Mouse (Mus musculus) stomach, embryonic 15.5 days (tissue): ENCODE data around the gene Bcl2l14. TPM values are rescaled to one million over a fixed set of nuclear protein-coding genes. Genes with fewer than 3 reads are reported as not detected.
A peak's percentile ranks its signal among the peaks of the same experiment; 100 is the strongest.

Experiments used
- ATAC-seq: fragments of 200-750 bp; cut with Nextera tagmentation; 2 replicates; pipeline ENCODE4 v1.8.0; 2017; ENCODE audit warnings: low read depth, moderate number of reproducible peaks, moderate TSS enrichment; ENCODE audit not compliant: insufficient read depth, low FRiP score
- H3K27ac ChIP-seq: fragments of 300-500 bp; sonication (generic); 2 replicates; pipeline ENCODE4 v1.5.1; 2015; ENCODE audit warnings: mild to moderate bottlenecking, inconsistent platforms
- H3K27me3 ChIP-seq: fragments of 300-500 bp; sonication (generic); replicated peaks from 2 replicates; pipeline ENCODE4 v1.6.1; 2015; ENCODE audit warnings: inconsistent platforms
- H3K36me3 ChIP-seq: fragments of 300-500 bp; sonication (generic); 2 replicates; pipeline ENCODE4 v1.6.1; 2015; ENCODE audit warnings: inconsistent platforms
- H3K4me1 ChIP-seq: fragments of 300-500 bp; sonication (generic); 2 replicates; pipeline ENCODE4 v1.6.1; 2015; ENCODE audit warnings: inconsistent platforms
- H3K4me2 ChIP-seq: fragments of 300-500 bp; sonication (generic); 2 replicates; pipeline ENCODE4 v1.6.1; 2015; ENCODE audit warnings: mild to moderate bottlenecking, inconsistent platforms
- H3K4me3 ChIP-seq: fragments of 300-500 bp; sonication (generic); replicated peaks from 2 replicates; pipeline ENCODE4 v1.5.1; 2015; ENCODE audit warnings: inconsistent platforms
- H3K9ac ChIP-seq: fragments of 300-500 bp; sonication (generic); 2 replicates; pipeline ENCODE4 v1.6.1; 2015; ENCODE audit warnings: inconsistent platforms
- H3K9me3 ChIP-seq: fragments of 300-500 bp; sonication (generic); 2 replicates; pipeline ENCODE4 v1.6.1; 2016; ENCODE audit warnings: inconsistent platforms
- WGBS: fragments of 180-500 bp; shearing (Covaris S2); methylation state at CpG from one replicate; pipeline ENCODE4 v1.1.7; 2015; 5-methylcytosine and 5-hydroxymethylcytosine counted together
- polyA plus RNA-seq: library from polyadenylated mRNA; unstranded; fragments of >200 nt; fragmentation: Nextera tagmentation; extraction: Ambion mirVana; gene quantifications from 2 replicates; pipeline ENCODE4 v1.2.1, GENCODE M21; 2015

The Bcl2l14 gene
- polyA plus RNA-seq, 1 experiment from 2014 or later, result 12.0 TPM

- Histone ChIP-seq H3K27ac (0 out of 2 replicates have a peak overlapping the region, but pooled peaks have one; percentile 31), H3K27me3 (no peaks in the 10 kb centered on the region), H3K4me3 (no peak overlapping the region), H3K36me3 (peaks cover 31% of the 10 kb centered on the region), H3K9ac (no peak overlapping the region), H3K9me3 (no peaks in the 10 kb centered on the region), H3K4me1 (peaks cover 5% of the 10 kb centered on the region), H3K4me2 (no peak overlapping the region)
- ATAC-seq, result peak; percentile 44; the same call in 1 of the 2 replicates
- 45% methylated on average over 14 of the region's 14 CpGs for WGBS
Observed at GRCm38 (mm10) chr6:134450661-134451119, 54.6 kb downstream of the Bcl2l14 start.

GRCm38 (mm10) chr6:134454093-134454492 is 58.0 kb downstream of the Bcl2l14 start:
- Histone ChIP-seq H3K27ac (no peak overlapping the region), H3K4me3 (no peak overlapping the region), H3K36me3 (peaks cover 43% of the 10 kb centered on the region), H3K9me3 (no peaks in the 10 kb centered on the region), H3K4me2 (no peak overlapping the region), H3K4me1 (peaks cover 5% of the 10 kb centered on the region), H3K27me3 (no peaks in the 10 kb centered on the region), H3K9ac (no peak overlapping the region)
- ATAC-seq, result no peak
- WGBS, result 96% methylated on average over 1 of the region's 1 CpGs

GRCm38 (mm10) chr6:134458376-134458775 is 62.3 kb downstream of the Bcl2l14 start:
- no peak for ATAC-seq
- Histone ChIP-seq H3K9me3 (no peaks in the 10 kb centered on the region), H3K9ac (no peak overlapping the region), H3K27me3 (no peaks in the 10 kb centered on the region), H3K27ac (no peak overlapping the region), H3K36me3 (peaks cover 39% of the 10 kb centered on the region), H3K4me3 (no peak overlapping the region), H3K4me1 (no peaks in the 10 kb centered on the region), H3K4me2 (no peak overlapping the region)
- 90% methylated on average over 1 of the region's 1 CpGs for WGBS

GRCm38 (mm10) chr6:134461175-134461574 is 65.1 kb downstream of the Bcl2l14 start:
- peaks cover 19% of the 10 kb centered on the region for H3K36me3 ChIP-seq
- 79% methylated on average over 6 of the region's 6 CpGs for WGBS
- no peaks in the 10 kb centered on the region for H3K27me3 ChIP-seq
- H3K27ac ChIP-seq, result no peak overlapping the region
- H3K4me1 ChIP-seq, result no peaks in the 10 kb centered on the region
- H3K9me3 ChIP-seq, result no peaks in the 10 kb centered on the region
- no peak overlapping the region for H3K4me3 ChIP-seq
- no peak overlapping the region for H3K9ac ChIP-seq
- no peak overlapping the region for H3K4me2 ChIP-seq
- ATAC-seq, result no peak

GRCm38 (mm10) chr6:134466671-134467229 is 70.6 kb downstream of the Bcl2l14 start:
- WGBS, result 80% methylated on average over 10 of the region's 10 CpGs
- ATAC-seq, result no peak
- H3K9me3 ChIP-seq, result no peaks in the 10 kb centered on the region
- no peak overlapping the region for H3K9ac ChIP-seq
- no peak overlapping the region for H3K4me3 ChIP-seq
- no peak overlapping the region for H3K27ac ChIP-seq
- H3K36me3 ChIP-seq, result peaks cover 6% of the 10 kb centered on the region; the same call in 1 of the 2 replicates
- no peaks in the 10 kb centered on the region for H3K27me3 ChIP-seq
- 0 out of 2 replicates have a peak, but pooled peaks cover 7% of the 10 kb centered on the region for H3K4me1 ChIP-seq
- H3K4me2 ChIP-seq, result no peak overlapping the region

- Histone ChIP-seq H3K9me3 (no peaks in the 10 kb centered on the region), H3K27ac (no peak overlapping the region), H3K4me3 (no peak overlapping the region), H3K4me1 (0 out of 2 replicates have a peak, but pooled peaks cover 7% of the 10 kb centered on the region), H3K27me3 (no peaks in the 10 kb centered on the region), H3K4me2 (no peak overlapping the region), H3K36me3 (peaks cover 6% of the 10 kb centered on the region; the same call in 1 of the 2 replicates), H3K9ac (no peak overlapping the region)
- 83% methylated on average over 2 of the region's 2 CpGs for whole genome bisulfite sequencing
- ATAC-seq, result no peak
Observed at GRCm38 (mm10) chr6:134469297-134469696, 73.2 kb downstream of the Bcl2l14 start.

GRCm38 (mm10) chr6:134470857-134471256 is 74.7 kb downstream of the Bcl2l14 start:
- Histone ChIP-seq H3K27me3 (no peaks in the 10 kb centered on the region), H3K4me3 (no peak overlapping the region), H3K9ac (no peak overlapping the region), H3K4me1 (0 out of 2 replicates have a peak, but pooled peaks cover 7% of the 10 kb centered on the region), H3K27ac (no peak overlapping the region), H3K4me2 (no peak overlapping the region), H3K9me3 (no peaks in the 10 kb centered on the region), H3K36me3 (peaks cover 9% of the 10 kb centered on the region; the same call in 1 of the 2 replicates)
- peak; percentile 76; the same call in 1 of the 2 replicates for ATAC-seq
- 68% methylated on average over 14 of the region's 14 CpGs for WGBS

- Histone ChIP-seq H3K4me2 (no peak overlapping the region), H3K4me3 (no peak overlapping the region), H3K9ac (no peak overlapping the region), H3K27ac (no peak overlapping the region), H3K9me3 (no peaks in the 10 kb centered on the region), H3K27me3 (no peaks in the 10 kb centered on the region), H3K36me3 (peaks cover 8% of the 10 kb centered on the region; the same call in 1 of the 2 replicates), H3K4me1 (0 out of 2 replicates have a peak, but pooled peaks cover 7% of the 10 kb centered on the region)
- no peak for ATAC-seq
- WGBS, result 80% methylated on average over 7 of the region's 7 CpGs
Observed at GRCm38 (mm10) chr6:134473143-134473561, 77.0 kb downstream of the Bcl2l14 start.

GRCm38 (mm10) chr6:134479481-134479880 is 83.4 kb downstream of the Bcl2l14 start:
- WGBS, result 94% methylated on average over 10 of the region's 10 CpGs

GRCm38 (mm10) chr6:134486318-134486717 is 90.2 kb downstream of the Bcl2l14 start:
- Histone ChIP-seq H3K27me3 (no peaks in the 10 kb centered on the region), H3K9ac (no peak overlapping the region), H3K36me3 (peaks cover 20% of the 10 kb centered on the region), H3K27ac (no peak overlapping the region), H3K4me1 (no peaks in the 10 kb centered on the region), H3K4me3 (no peak overlapping the region), H3K9me3 (no peaks in the 10 kb centered on the region), H3K4me2 (no peak overlapping the region)
- WGBS, result 78% methylated on average over 9 of the region's 9 CpGs
- peak; percentile 47; the same call in 1 of the 2 replicates for ATAC-seq

More at GRCm38 (mm10) chr6:134479481-134479880, 83.4 kb downstream of the Bcl2l14 start:
- H3K4me1 ChIP-seq, result no peaks in the 10 kb centered on the region
- no peak for ATAC-seq
- no peak overlapping the region for H3K27ac ChIP-seq
- no peak overlapping the region for H3K4me2 ChIP-seq
- no peak overlapping the region for H3K9ac ChIP-seq
- no peaks in the 10 kb centered on the region for H3K27me3 ChIP-seq
- no peak overlapping the region for H3K4me3 ChIP-seq
- H3K9me3 ChIP-seq, result no peaks in the 10 kb centered on the region
- peaks cover 29% of the 10 kb centered on the region for H3K36me3 ChIP-seq
